Mouse (Mus musculus): ENCODE results near the gene Sema3f. TPM values are rescaled to one million over a fixed set of nuclear protein-coding genes. Genes with fewer than 3 reads are reported as not detected.

Sema3f gene
- 9.9 and 12.0 TPM in 2 replicates for polyA plus RNA-seq (2012; rRNA removed)

- Histone ChIP-seq H3K4me1 (ENCODE audit: control insufficient read depth, insufficient read depth, low read length) (peaks cover 27% of the 10 kb centered on the region), H3K4me3 (ENCODE audit: control insufficient read depth, low read depth, low read length) (peak within 1 kb of the TSS; percentile 71), H3K36me3 (ENCODE audit: control insufficient read depth, insufficient read depth, low read length) (no peaks in the 10 kb centered on the region), H3K27ac (ENCODE audit: control insufficient read depth, insufficient read depth, low read depth, low read length) (no peak within 1 kb of the TSS), H3K27me3 (ENCODE audit: control insufficient read depth, insufficient read depth, low read length) (no peaks in the 10 kb centered on the region)
- TF ChIP-seq CTCF (IDR thresholded peaks at IDR 0.05; ENCODE audit: control insufficient read depth, insufficient read depth, insufficient replicate concordance, low read depth, low read length) (peak; percentile 12; the same call in 1 of the 2 replicates), POLR2A (IDR thresholded peaks at IDR 0.05; ENCODE audit: control insufficient read depth, low read depth, low read length) (no peak)
Measured at GRCm38 (mm10) chr9:107709697-107710483, at the start of gene Sema3f. Gene Sema3f, minus strand, starts transcription at chr9:107710475.

- no peaks in the 10 kb centered on the region; the same call in none of the 2 replicates for H3K36me3 ChIP-seq (ENCODE audit: control insufficient read depth, insufficient read depth, low read length)
- TF ChIP-seq CTCF (IDR thresholded peaks at IDR 0.05; ENCODE audit: control insufficient read depth, insufficient read depth, insufficient replicate concordance, low read depth, low read length) = no peak
- no peak for TF ChIP-seq POLR2A (IDR thresholded peaks at IDR 0.05; ENCODE audit: control insufficient read depth, low read depth, low read length)
Measured at GRCm38 (mm10) chr9:107759593-107759992, 49.3 kb upstream of the Sema3f start.

GRCm38 (mm10) chr9:107750378-107750777, 40.1 kb upstream of the Sema3f start:
- no peak overlapping the region for H3K27ac ChIP-seq (ENCODE audit: control insufficient read depth, insufficient read depth, low read depth, low read length)
- H3K4me3 ChIP-seq (ENCODE audit: control insufficient read depth, low read depth, low read length) = no peak overlapping the region
- TF ChIP-seq POLR2A (IDR thresholded peaks at IDR 0.05; ENCODE audit: control insufficient read depth, low read depth, low read length) (no peak), CTCF (IDR thresholded peaks at IDR 0.05; ENCODE audit: control insufficient read depth, insufficient read depth, insufficient replicate concordance, low read depth, low read length) (no peak)
- no peaks in the 10 kb centered on the region for H3K27me3 ChIP-seq (ENCODE audit: control insufficient read depth, insufficient read depth, low read length)
- peaks cover 13% of the 10 kb centered on the region for H3K36me3 ChIP-seq (ENCODE audit: control insufficient read depth, insufficient read depth, low read length)
- no peaks in the 10 kb centered on the region for H3K4me1 ChIP-seq (ENCODE audit: control insufficient read depth, insufficient read depth, low read length)

More at GRCm38 (mm10) chr9:107759593-107759992, 49.3 kb upstream of the Sema3f start:
- Histone ChIP-seq H3K27me3 (ENCODE audit: control insufficient read depth, insufficient read depth, low read length) (no peaks in the 10 kb centered on the region), H3K27ac (ENCODE audit: control insufficient read depth, insufficient read depth, low read depth, low read length) (no peak overlapping the region), H3K4me1 (ENCODE audit: control insufficient read depth, insufficient read depth, low read length) (no peaks in the 10 kb centered on the region), H3K4me3 (ENCODE audit: control insufficient read depth, low read depth, low read length) (no peak overlapping the region)

- no peak overlapping the region for H3K27ac ChIP-seq (ENCODE audit: control insufficient read depth, insufficient read depth, low read depth, low read length)
- no peaks in the 10 kb centered on the region for H3K4me1 ChIP-seq (ENCODE audit: control insufficient read depth, insufficient read depth, low read length)
- no peaks in the 10 kb centered on the region for H3K27me3 ChIP-seq (ENCODE audit: control insufficient read depth, insufficient read depth, low read length)
- TF ChIP-seq POLR2A (IDR thresholded peaks at IDR 0.05; ENCODE audit: control insufficient read depth, low read depth, low read length) = no peak
- TF ChIP-seq CTCF (IDR thresholded peaks at IDR 0.05; ENCODE audit: control insufficient read depth, insufficient read depth, insufficient replicate concordance, low read depth, low read length) = no peak
- peaks cover 12% of the 10 kb centered on the region for H3K36me3 ChIP-seq (ENCODE audit: control insufficient read depth, insufficient read depth, low read length)
- no peak overlapping the region for H3K4me3 ChIP-seq (ENCODE audit: control insufficient read depth, low read depth, low read length)
Measured at GRCm38 (mm10) chr9:107748063-107748462, 37.8 kb upstream of the Sema3f start.

GRCm38 (mm10) chr9:107747310-107747709, 37.0 kb upstream of the Sema3f start:
- TF ChIP-seq POLR2A (IDR thresholded peaks at IDR 0.05; ENCODE audit: control insufficient read depth, low read depth, low read length) = no peak
- TF ChIP-seq CTCF (IDR thresholded peaks at IDR 0.05; ENCODE audit: control insufficient read depth, insufficient read depth, insufficient replicate concordance, low read depth, low read length) = no peak
- Histone ChIP-seq H3K27me3 (ENCODE audit: control insufficient read depth, insufficient read depth, low read length) (no peaks in the 10 kb centered on the region), H3K4me3 (ENCODE audit: control insufficient read depth, low read depth, low read length) (no peak overlapping the region)

GRCm38 (mm10) chr9:107746679-107747078, 36.4 kb upstream of the Sema3f start:
- no peaks in the 10 kb centered on the region for H3K4me1 ChIP-seq (ENCODE audit: control insufficient read depth, insufficient read depth, low read length)
- H3K36me3 ChIP-seq (ENCODE audit: control insufficient read depth, insufficient read depth, low read length) = peaks cover 13% of the 10 kb centered on the region
- no peak overlapping the region for H3K4me3 ChIP-seq (ENCODE audit: control insufficient read depth, low read depth, low read length)
- H3K27ac ChIP-seq (ENCODE audit: control insufficient read depth, insufficient read depth, low read depth, low read length) = no peak overlapping the region
- H3K27me3 ChIP-seq (ENCODE audit: control insufficient read depth, insufficient read depth, low read length) = no peaks in the 10 kb centered on the region
- TF ChIP-seq POLR2A (IDR thresholded peaks at IDR 0.05; ENCODE audit: control insufficient read depth, low read depth, low read length) (no peak), CTCF (IDR thresholded peaks at IDR 0.05; ENCODE audit: control insufficient read depth, insufficient read depth, insufficient replicate concordance, low read depth, low read length) (no peak)

More at GRCm38 (mm10) chr9:107747310-107747709, 37.0 kb upstream of the Sema3f start:
- Histone ChIP-seq H3K27ac (ENCODE audit: control insufficient read depth, insufficient read depth, low read depth, low read length) (no peak overlapping the region), H3K36me3 (ENCODE audit: control insufficient read depth, insufficient read depth, low read length) (peaks cover 12% of the 10 kb centered on the region), H3K4me1 (ENCODE audit: control insufficient read depth, insufficient read depth, low read length) (no peaks in the 10 kb centered on the region)

- peaks cover 8% of the 10 kb centered on the region for H3K36me3 ChIP-seq (ENCODE audit: control insufficient read depth, insufficient read depth, low read length)
- no peaks in the 10 kb centered on the region for H3K4me1 ChIP-seq (ENCODE audit: control insufficient read depth, insufficient read depth, low read length)
- TF ChIP-seq CTCF (IDR thresholded peaks at IDR 0.05; ENCODE audit: control insufficient read depth, insufficient read depth, insufficient replicate concordance, low read depth, low read length) (no peak), POLR2A (IDR thresholded peaks at IDR 0.05; ENCODE audit: control insufficient read depth, low read depth, low read length) (no peak)
- H3K27me3 ChIP-seq (ENCODE audit: control insufficient read depth, insufficient read depth, low read length) = no peaks in the 10 kb centered on the region
- H3K27ac ChIP-seq (ENCODE audit: control insufficient read depth, insufficient read depth, low read depth, low read length) = no peak overlapping the region
- H3K4me3 ChIP-seq (ENCODE audit: control insufficient read depth, low read depth, low read length) = no peak overlapping the region
Measured at GRCm38 (mm10) chr9:107744061-107744460, 33.8 kb upstream of the Sema3f start.
